Mouse (Mus musculus) ovary, postnatal 10 days (tissue): ENCODE data around the gene Fbxl19.
"Not testable (repeated sequence)": the region's sequence is repeated elsewhere in the genome, so short reads cannot be mapped to it uniquely, and the experiment has no call there.

ENCODE experiments used
- DNase-seq: peaks from one replicate; pipeline ENCODE4 v3.0.0; 2022; ENCODE audit warnings: low spot score

Fbxl19 gene

GRCm38 (mm10) chr7:127730170-127730569 is 14.2 kb upstream of the Fbxl19 start:
- DNase-seq = no peak

- not testable (repeated sequence) for DNase-seq
Measured at GRCm38 (mm10) chr7:127732066-127732465, 12.3 kb upstream of the Fbxl19 start, which contains the start of gene Ctf2. Gene Ctf2, minus strand, starts transcription at chr7:127732166.

GRCm38 (mm10) chr7:127745251-127745651 is 908 bp downstream of the Fbxl19 start:
- peak; percentile 55 for DNase-seq

GRCm38 (mm10) chr7:127745652-127746493 is 1.5 kb downstream of the Fbxl19 start:
- peak; percentile 72 for DNase-seq

- DNase-seq = no peak
Measured at GRCm38 (mm10) chr7:127746494-127747491, 2.5 kb downstream of the Fbxl19 start.

GRCm38 (mm10) chr7:127747559-127748234 is 3.4 kb downstream of the Fbxl19 start:
- DNase-seq = no peak

- DNase-seq = no peak
Measured at GRCm38 (mm10) chr7:127748235-127748560, 3.9 kb downstream of the Fbxl19 start.

- no peak for DNase-seq
Measured at GRCm38 (mm10) chr7:127750131-127751127, 6.1 kb downstream of the Fbxl19 start.

- no peak for DNase-seq
Measured at GRCm38 (mm10) chr7:127751619-127752018, 7.3 kb downstream of the Fbxl19 start.

- no peak for DNase-seq
Measured at GRCm38 (mm10) chr7:127752069-127752468, 7.7 kb downstream of the Fbxl19 start.

- no peak for DNase-seq
Measured at GRCm38 (mm10) chr7:127753158-127753557, 8.8 kb downstream of the Fbxl19 start.

GRCm38 (mm10) chr7:127753741-127754140 is 9.4 kb downstream of the Fbxl19 start:
- no peak for DNase-seq

- no peak for DNase-seq
Measured at GRCm38 (mm10) chr7:127759716-127760115, 15.4 kb downstream of the Fbxl19 start.

GRCm38 (mm10) chr7:127760478-127760877 is 16.1 kb downstream of the Fbxl19 start:
- DNase-seq = no peak

- DNase-seq = no peak
Measured at GRCm38 (mm10) chr7:127761026-127761425, 16.7 kb downstream of the Fbxl19 start.

- no peak for DNase-seq
Measured at GRCm38 (mm10) chr7:127763642-127764041, 19.3 kb downstream of the Fbxl19 start.

- no peak for DNase-seq
Measured at GRCm38 (mm10) chr7:127765756-127766155, 21.4 kb downstream of the Fbxl19 start.

GRCm38 (mm10) chr7:127766851-127767609 is 22.7 kb downstream of the Fbxl19 start:
- no peak for DNase-seq

GRCm38 (mm10) chr7:127767671-127768345 is 23.5 kb downstream of the Fbxl19 start:
- DNase-seq = no peak
